Mouse (Mus musculus): ENCODE results near the gene Banp. TPM values are rescaled to one million over a fixed set of nuclear protein-coding genes. Genes with fewer than 3 reads are reported as not detected.

Gene Banp
- total and polyA plus RNA-seq, 3 experiments: 14.9 to 34.2 (median 25.7) TPM

GRCm38 (mm10) chr8:122030965-122031364 is 81.4 kb downstream of the Banp start:
- H3K79me2 ChIP-seq (replicated peaks; ENCODE audit: control insufficient read depth, extremely low read depth, insufficient read depth, poor library complexity, severe bottlenecking): no peaks in the 10 kb centered on the region
- H3K4me2 ChIP-seq (ENCODE audit: insufficient read depth, low read depth, poor library complexity, severe bottlenecking): no peak overlapping the region
- H3K36me3 ChIP-seq (replicated peaks in 1 of 2; ENCODE audit: control insufficient read depth in 1 of 2, insufficient read depth in 1 of 2, low read length in 1 of 2): peaks cover 11 to 14% of the 10 kb centered on the region in 2 experiments
- no peak overlapping the region for H3K9ac ChIP-seq (ENCODE audit: insufficient read depth, low read depth)
- TF ChIP-seq ZKSCAN1 (IDR thresholded peaks at IDR 0.05; ENCODE audit: borderline replicate concordance, low read depth, low read length) (no peak), JUND (conservative IDR thresholded peaks at IDR 0.05; ENCODE audit: low read depth, low read length) (no peak), CHD2 (IDR thresholded peaks at IDR 0.05; ENCODE audit: low read length) (no peak), PAX5 (IDR thresholded peaks at IDR 0.05; ENCODE audit: low read length) (no peak), TBP (conservative IDR thresholded peaks at IDR 0.05; ENCODE audit: low read depth, low read length) (no peak)
- H3K9me3 ChIP-seq (replicated peaks; ENCODE audit: low read length): no peaks in the 10 kb centered on the region
- dilution Hi-C loops (cut with MboI; ENCODE audit: extremely low pct_ligation_motif_present, extremely low pct_unique_long_range_greater_than_20kb, low sequenced_read_pairs) (no loop called here), in situ Hi-C loops (cut with MboI; ENCODE audit: low pct_ligation_motif_present, low pct_unique_long_range_greater_than_20kb, low sequenced_read_pairs) (no loop called here)
- no peak for DNase-seq (ENCODE audit: extremely low read depth)
- peaks cover 0 to 12% of the 10 kb centered on the region in 2 experiments; a peak in 2 of 4 replicates for H3K4me1 ChIP-seq (ENCODE audit: control insufficient read depth in 1 of 2, insufficient read depth in 2 of 2)
- no peak overlapping the region for H3K27ac ChIP-seq (ENCODE audit: insufficient read depth, low read depth)
- H3K4me3 ChIP-seq (replicated peaks in 1 of 3; ENCODE audit: low read depth in 2 of 3, low read length in 2 of 3, poor library complexity in 1 of 3): no peak overlapping the region
- peaks cover 28% of the 10 kb centered on the region for H3K27me3 ChIP-seq (replicated peaks)

GRCm38 (mm10) chr8:122032741-122033140 is 83.2 kb downstream of the Banp start:
- H3K9ac ChIP-seq (ENCODE audit: insufficient read depth, low read depth): no peak overlapping the region
- no peak for DNase-seq (ENCODE audit: extremely low read depth)
- no peak overlapping the region for H3K4me3 ChIP-seq (replicated peaks in 1 of 3; ENCODE audit: low read depth in 2 of 3, low read length in 2 of 3, poor library complexity in 1 of 3)
- peaks cover 0 to 1% of the 10 kb centered on the region in 2 experiments for H3K36me3 ChIP-seq (replicated peaks in 1 of 2; ENCODE audit: control insufficient read depth in 1 of 2, insufficient read depth in 1 of 2, low read length in 1 of 2)
- no peak for TF ChIP-seq ZC3H11A (IDR thresholded peaks at IDR 0.05; ENCODE audit: low read depth, low read length)
- TF ChIP-seq POLR2AphosphoS2 (IDR thresholded peaks at IDR 0.05; ENCODE audit: low read depth, low read length): no peak
- no peak for TF ChIP-seq USF2 (conservative IDR thresholded peaks at IDR 0.05; ENCODE audit: low read depth, low read length)
- no peak for TF ChIP-seq ETS1 (conservative IDR thresholded peaks at IDR 0.05; ENCODE audit: low read depth, low read length)
- no peak for TF ChIP-seq MXI1 (IDR thresholded peaks at IDR 0.05; ENCODE audit: low read depth, low read length)
- TF ChIP-seq MAZ (IDR thresholded peaks at IDR 0.05; ENCODE audit: low read depth, low read length): no peak
- H3K9me3 ChIP-seq (replicated peaks; ENCODE audit: low read length): no peaks in the 10 kb centered on the region
- H3K27ac ChIP-seq (ENCODE audit: insufficient read depth, low read depth): no peak overlapping the region
- H3K4me2 ChIP-seq (ENCODE audit: insufficient read depth, low read depth, poor library complexity, severe bottlenecking): no peak overlapping the region
- no peaks in the 10 kb centered on the region for H3K79me2 ChIP-seq (replicated peaks; ENCODE audit: control insufficient read depth, extremely low read depth, insufficient read depth, poor library complexity, severe bottlenecking)
- H3K4me1 ChIP-seq (ENCODE audit: control insufficient read depth in 1 of 2, insufficient read depth in 2 of 2): peaks cover 0 to 12% of the 10 kb centered on the region in 2 experiments; a peak in 2 of 4 replicates
- in situ Hi-C loops (cut with MboI; ENCODE audit: low pct_ligation_motif_present, low pct_unique_long_range_greater_than_20kb, low sequenced_read_pairs): no loop called here
- dilution Hi-C loops (cut with MboI; ENCODE audit: extremely low pct_ligation_motif_present, extremely low pct_unique_long_range_greater_than_20kb, low sequenced_read_pairs): no loop called here
- peaks cover 42% of the 10 kb centered on the region for H3K27me3 ChIP-seq (replicated peaks)

GRCm38 (mm10) chr8:122035543-122035942 is 86.0 kb downstream of the Banp start:
- Histone ChIP-seq H3K4me2 (ENCODE audit: insufficient read depth, low read depth, poor library complexity, severe bottlenecking) (no peak overlapping the region), H3K4me3 (replicated peaks in 1 of 3; ENCODE audit: low read depth in 2 of 3, low read length in 2 of 3, poor library complexity in 1 of 3) (no peak overlapping the region), H3K27me3 (replicated peaks) (peaks cover 67% of the 10 kb centered on the region), H3K9ac (ENCODE audit: insufficient read depth, low read depth) (no peak overlapping the region), H3K79me2 (replicated peaks; ENCODE audit: control insufficient read depth, extremely low read depth, insufficient read depth, poor library complexity, severe bottlenecking) (no peaks in the 10 kb centered on the region), H3K27ac (ENCODE audit: insufficient read depth, low read depth) (no peak overlapping the region), H3K36me3 (replicated peaks in 1 of 2; ENCODE audit: control insufficient read depth in 1 of 2, insufficient read depth in 1 of 2, low read length in 1 of 2) (no peaks in the 10 kb centered on the region), H3K4me1 (ENCODE audit: control insufficient read depth in 1 of 2, insufficient read depth in 2 of 2) (peaks cover 0 to 7% of the 10 kb centered on the region in 2 experiments; a peak in 2 of 4 replicates), H3K9me3 (replicated peaks; ENCODE audit: low read length) (no peaks in the 10 kb centered on the region)
- no peak for DNase-seq (ENCODE audit: extremely low read depth)
- TF ChIP-seq E2F4 (IDR thresholded peaks at IDR 0.05; ENCODE audit: insufficient replicate concordance, low read depth, low read length): no peak
- no peak for TF ChIP-seq JUN (IDR thresholded peaks at IDR 0.05; ENCODE audit: insufficient read depth, low read depth, low read length)
- TF ChIP-seq NELFE (IDR thresholded peaks at IDR 0.05; ENCODE audit: low read depth, low read length): no peak
- no peak for TF ChIP-seq RCOR1 (conservative IDR thresholded peaks at IDR 0.05; ENCODE audit: low read depth, low read length)
- TF ChIP-seq IRF4 (IDR thresholded peaks at IDR 0.05; ENCODE audit: low read depth, low read length): no peak
- TF ChIP-seq CTCF (conservative IDR thresholded peaks at IDR 0.05 in 1 of 2, IDR thresholded peaks at IDR 0.05 in 1 of 2; ENCODE audit: low read depth in 2 of 2, low read length in 2 of 2): no peak
- TF ChIP-seq KAT2A (IDR thresholded peaks at IDR 0.05; ENCODE audit: insufficient replicate concordance, low read length): no peak
- TF ChIP-seq MEF2A (IDR thresholded peaks at IDR 0.05; ENCODE audit: borderline replicate concordance, low read depth, low read length): no peak
- dilution Hi-C loops (cut with MboI; ENCODE audit: extremely low pct_ligation_motif_present, extremely low pct_unique_long_range_greater_than_20kb, low sequenced_read_pairs) (no loop called here), in situ Hi-C loops (cut with MboI; ENCODE audit: low pct_ligation_motif_present, low pct_unique_long_range_greater_than_20kb, low sequenced_read_pairs) (no loop called here)
